Mouse (Mus musculus) frontal cortex, adult 2 months (tissue): ENCODE results near the gene Mfng. TPM values are rescaled to one million over a fixed set of nuclear protein-coding genes. Genes with fewer than 3 reads are reported as not detected.

ENCODE experiments used
- DNase-seq, 2 experiments: peaks; one replicate each; pipeline ENCODE4 v3.0.0; 2022; ENCODE audit warnings: low spot score in 1 of 2; ENCODE audit errors: extremely low spot score in 1 of 2
- polyA plus RNA-seq: library from polyadenylated mRNA; depleted of rRNA; stranded (reverse); fragments of >200 nt; gene quantifications from 2 replicates; pipeline ENCODE4 v1.2.3, GENCODE M21; 2012; rRNA removed

The Mfng gene
- polyA plus RNA-seq, 1 experiment = 7.2 TPM

DNA sequence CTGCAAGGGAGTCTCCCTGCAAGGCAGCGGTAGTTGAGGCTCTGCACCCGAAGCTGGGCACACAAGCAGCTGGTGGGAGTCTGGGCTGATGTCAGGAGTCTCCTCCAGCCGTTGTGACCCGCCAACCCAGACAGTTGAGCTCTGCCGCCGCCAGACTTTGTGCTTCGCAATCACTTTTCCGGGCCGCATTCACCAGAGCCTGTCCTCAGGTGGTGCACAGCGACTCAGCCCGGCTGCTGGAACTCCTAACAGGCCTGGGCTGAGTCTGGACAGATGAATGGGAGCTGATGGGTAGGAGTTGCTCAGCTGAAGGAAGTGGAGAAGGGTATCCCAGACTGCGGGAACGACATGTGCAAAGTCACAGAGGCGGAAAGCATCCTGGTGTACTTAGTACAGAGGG is 53.9 kb downstream of the Mfng start:
- no peak for DNase-seq

DNA sequence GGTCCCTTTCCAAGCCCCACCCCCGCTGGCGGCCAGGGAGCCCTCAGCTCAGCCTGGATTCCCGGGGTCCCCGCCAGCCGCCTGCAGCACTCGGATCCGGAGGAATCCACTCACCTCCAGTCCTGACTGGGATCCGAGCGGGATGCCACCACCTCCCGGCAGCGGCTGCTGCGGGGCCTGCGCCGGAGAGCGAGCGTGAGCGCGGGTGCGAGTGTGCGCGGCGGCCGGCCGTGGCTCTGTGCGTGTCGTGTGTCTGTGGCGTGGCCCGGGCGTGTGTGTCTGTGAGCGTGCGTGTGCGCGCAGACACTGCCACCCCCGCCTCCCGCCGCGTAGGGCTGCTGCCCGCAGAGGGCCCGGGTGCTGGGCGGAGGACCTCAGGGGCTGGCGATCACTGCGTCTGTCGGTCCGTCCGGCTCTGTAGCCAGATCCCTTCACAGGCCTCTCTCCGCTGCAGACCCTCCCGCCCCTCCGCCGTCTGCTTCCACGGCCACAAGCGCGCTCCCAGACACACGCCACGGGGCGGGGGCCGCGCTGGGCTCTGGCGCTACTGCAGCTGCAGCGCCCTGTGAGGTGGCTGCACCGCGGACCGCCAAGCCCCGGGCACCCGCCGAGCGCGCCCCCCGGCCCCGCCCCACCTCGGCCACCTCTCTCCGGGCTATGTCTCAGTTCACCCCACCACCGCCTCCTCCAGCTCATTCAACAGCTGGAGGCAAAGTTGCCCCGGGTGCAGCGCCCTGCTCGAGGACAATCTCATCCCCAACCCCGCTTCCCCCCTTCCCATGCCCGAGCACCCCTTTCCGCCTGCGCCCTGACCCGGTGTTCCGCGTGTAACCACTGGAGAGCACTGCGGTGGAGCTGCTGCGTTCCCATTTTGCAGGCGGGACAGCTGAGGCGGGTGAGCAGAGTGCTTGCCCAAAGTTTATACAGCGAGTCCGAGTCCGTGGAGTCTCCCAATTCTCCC is 54.7 kb downstream of the Mfng start, which contains the start of gene Elfn2:
Elfn2 (minus strand) TSS at position 482 of the 961 bp plus-strand sequence.
- peak in 1 of 2 experiments; percentile 73 for DNase-seq

DNA sequence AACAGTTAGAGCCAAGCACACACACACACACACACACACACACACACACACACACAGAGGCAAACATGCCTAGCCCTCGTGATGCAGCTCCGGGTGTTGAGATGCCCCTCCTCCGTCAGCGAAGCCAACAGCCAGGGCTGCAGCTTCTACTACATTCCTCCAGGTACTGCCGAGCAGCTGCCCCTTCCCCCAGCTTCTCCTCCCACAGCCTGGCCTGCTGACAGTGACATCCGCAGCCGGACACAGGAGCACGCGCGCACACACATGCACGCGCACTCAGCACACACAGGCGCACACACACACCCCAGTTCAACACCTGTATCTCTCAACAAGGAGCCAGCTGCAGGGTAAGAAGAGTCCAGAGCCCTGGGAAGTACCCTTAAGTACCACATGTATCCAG is 56.3 kb downstream of the Mfng start:
- no peak for DNase-seq

DNA sequence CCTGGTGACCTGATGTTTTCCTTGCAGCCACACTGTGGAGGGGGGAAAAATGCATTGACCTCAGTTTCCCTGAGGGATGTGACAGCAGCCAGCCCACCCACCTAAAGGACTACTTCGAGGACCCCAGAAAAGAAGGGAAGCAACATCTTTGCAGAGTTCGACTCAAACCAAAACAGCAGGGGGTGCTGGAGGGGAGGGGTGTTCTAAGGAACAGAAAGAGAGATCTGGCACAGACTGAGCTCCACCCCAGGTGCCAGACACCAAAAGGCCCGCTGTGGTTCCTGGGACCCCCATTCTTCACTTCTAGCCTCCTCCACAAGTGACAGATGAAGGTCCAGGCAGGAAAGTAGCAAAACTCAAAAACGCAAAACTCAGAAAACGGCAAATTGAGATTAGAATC is 57.4 kb downstream of the Mfng start:
- no peak for DNase-seq

DNA sequence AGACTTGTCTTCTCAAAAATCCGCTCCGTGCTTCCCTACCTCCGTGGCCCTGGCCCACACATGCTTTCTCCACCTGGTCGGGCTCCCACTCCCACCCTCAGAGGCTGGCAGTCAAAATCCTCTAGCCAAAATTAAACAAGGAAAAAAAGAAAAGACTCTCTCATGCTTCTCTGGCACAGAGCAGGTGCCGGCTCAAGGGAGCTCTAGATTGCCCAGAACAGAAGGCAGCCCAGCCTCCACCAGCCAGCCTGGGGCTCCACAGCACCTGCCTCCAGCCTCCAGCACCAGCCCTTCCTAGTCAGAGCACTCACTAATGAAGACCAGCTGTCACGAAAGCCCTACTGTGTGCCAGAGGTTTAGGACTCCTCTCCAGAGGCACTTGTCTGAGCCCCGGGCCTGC is 59.5 kb downstream of the Mfng start:
- DNase-seq = no peak

DNA sequence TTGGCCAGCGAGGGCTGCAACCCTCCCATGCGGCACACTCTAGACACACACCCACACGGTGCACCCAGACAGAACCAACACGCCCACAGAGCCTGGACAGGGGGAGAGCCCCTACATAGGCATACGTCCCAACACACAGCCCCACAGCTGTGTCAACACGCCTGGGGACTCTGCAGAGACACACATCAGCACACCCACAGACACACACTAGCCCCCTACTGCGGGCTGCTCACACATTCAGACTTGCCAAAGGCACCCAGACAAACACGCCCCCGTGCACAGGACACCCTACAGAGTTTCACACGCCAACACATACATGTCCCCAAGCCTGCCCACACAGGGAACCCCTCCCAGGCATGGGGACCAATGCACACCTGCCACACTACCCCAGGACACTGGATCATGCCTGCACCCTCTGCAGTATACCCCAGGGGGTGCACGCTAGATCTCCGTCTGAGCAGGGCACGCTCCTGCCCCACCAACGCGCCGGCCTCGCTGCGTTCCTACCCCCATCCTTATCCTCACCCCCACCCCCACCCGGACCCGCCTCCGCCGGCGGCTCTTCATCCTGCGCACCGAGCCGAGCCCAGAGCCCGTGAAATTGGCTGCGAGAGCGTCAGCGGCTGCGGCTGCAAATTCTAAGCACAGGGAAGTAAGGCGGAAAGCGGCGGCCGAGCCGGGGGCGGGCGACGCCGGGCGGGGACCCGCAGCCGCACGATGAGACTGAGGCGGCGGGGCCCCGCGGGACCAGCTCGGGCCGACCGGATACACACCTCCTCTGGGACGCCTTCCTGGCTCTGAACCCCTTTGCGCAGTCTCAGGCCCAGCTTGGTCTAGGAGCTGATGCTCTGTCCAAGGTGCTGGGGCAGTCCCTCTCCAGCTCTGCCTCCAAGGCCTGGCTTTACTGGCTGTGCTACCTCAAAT is 60.7 kb downstream of the Mfng start:
- DNase-seq = peak; percentile 72 to 73

DNA sequence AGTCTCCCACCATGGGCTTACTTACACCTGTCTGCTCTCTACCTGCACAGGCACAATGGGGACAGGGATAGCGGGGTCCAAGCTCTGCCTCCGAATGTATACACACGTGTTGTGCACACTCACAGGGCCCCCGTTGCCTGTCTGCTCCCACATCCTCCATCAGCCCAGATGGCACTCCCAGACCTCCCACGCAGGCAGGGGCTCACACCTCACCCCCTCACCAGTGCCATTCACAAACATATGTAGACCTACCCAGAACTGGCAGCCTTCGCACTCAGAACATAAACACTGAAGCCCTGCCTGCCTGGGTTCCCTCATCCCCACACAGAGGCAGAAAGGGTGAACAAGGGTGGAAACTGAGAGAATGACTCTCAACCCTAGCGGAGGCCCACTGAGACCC is 61.3 kb downstream of the Mfng start:
- peak; percentile 78 to 89 for DNase-seq

DNA sequence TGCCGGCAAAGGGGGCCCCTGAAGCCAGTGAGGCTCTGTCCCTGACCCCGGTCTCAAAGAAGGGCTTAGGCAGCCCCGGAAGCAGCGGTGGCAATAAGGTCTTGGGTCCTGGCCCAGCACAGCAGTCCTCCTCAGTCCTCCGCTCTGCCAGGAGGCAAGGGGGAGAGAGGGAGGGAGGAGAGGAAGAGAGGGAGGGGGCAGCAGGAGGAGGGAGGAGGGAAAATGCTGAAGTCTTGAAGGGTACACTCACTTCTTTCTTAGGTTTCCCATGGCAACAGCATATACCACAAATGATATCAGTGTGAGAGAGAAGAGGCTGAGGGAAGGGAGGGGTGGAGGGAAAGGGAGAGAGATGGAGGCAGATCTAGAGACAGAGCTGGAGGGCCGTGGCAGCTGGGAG is 62.6 kb downstream of the Mfng start:
- DNase-seq = peak in 1 of 2 experiments; percentile 71

DNA sequence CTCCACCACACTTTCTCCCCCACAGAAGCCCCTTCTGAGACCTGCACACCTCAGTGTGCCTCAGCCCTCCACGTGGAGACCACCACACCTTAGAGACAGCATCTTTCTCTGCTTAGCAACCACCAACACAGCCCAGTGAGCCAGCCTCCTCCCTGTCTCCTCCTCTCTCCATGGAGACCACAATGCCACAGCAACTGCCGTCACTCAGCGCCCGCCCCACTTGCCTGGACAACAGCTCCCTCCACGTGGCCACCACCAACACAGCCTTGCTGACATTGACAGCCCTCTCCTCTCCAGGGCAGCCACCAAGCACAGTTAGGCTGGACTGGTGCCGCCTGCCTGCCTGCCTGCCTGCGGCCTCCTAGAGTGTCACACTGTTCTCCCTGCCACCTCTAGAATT is 63.5 kb downstream of the Mfng start:
- DNase-seq = peak; percentile 74 to 78

DNA sequence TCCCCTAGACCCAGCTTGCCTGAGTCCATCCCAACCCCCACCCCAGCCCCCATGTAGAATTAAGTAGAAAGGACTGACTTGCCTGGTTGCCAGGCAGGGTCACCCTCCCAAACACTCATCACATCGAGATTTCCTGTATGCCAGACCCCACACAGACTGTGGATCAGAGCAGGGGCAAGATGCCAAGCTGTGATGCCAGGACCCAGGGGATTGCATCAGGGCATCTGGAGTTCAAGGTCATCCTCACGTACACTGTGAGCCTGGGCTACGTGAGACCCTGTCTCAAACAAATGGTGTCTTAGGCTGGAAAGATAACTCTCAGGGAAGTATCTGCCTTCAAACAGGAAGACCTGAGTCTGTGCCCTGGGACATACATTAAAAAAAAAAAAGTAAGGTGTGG is 66.6 kb downstream of the Mfng start:
- DNase-seq = no peak

Other genes starting within 250 kb of the Mfng start
- gene C1qtnf6, start 242.1 kb downstream of the Mfng start, polyA plus RNA-seq = 4.7 and 4.9 TPM in 2 replicates
- 18.5 and 24.4 TPM in 2 replicates for gene Sstr3, start 228.8 kb downstream of the Mfng start, polyA plus RNA-seq
- gene Rac2, start 200.7 kb downstream of the Mfng start, polyA plus RNA-seq = 2.7 and 4.7 TPM in 2 replicates
- 14.7 and 16.9 TPM in 2 replicates for gene Cyth4, start 176.4 kb downstream of the Mfng start, polyA plus RNA-seq
- 64.9 and 68.2 TPM in 2 replicates for gene Elfn2, start 54.7 kb downstream of the Mfng start, polyA plus RNA-seq
- 11.2 and 12.0 TPM in 2 replicates for gene Card10, start 29.6 kb upstream of the Mfng start, polyA plus RNA-seq
- gene Cdc42ep1, start 69.1 kb upstream of the Mfng start, polyA plus RNA-seq = 18.5 and 20.1 TPM in 2 replicates
- gene Lgals2, start 82.1 kb upstream of the Mfng start, polyA plus RNA-seq = 0.74 and 2.0 TPM in 2 replicates
- 69.5 and 70.8 TPM in 2 replicates for gene Gga1, start 103.7 kb upstream of the Mfng start, polyA plus RNA-seq
- gene Gm49510, start 126.2 kb upstream of the Mfng start, polyA plus RNA-seq = 0.24 TPM in 1 of 2 replicates, not detected in the other
- gene Sh3bp1, start 126.3 kb upstream of the Mfng start, polyA plus RNA-seq = 27.2 and 29.0 TPM in 2 replicates
- 219 and 227 TPM in 2 replicates for gene Pdxp, start 140.4 kb upstream of the Mfng start, polyA plus RNA-seq
- gene Lgals1, start 153.2 kb upstream of the Mfng start, polyA plus RNA-seq = 48.2 and 56.0 TPM in 2 replicates
- 35.8 and 37.4 TPM in 2 replicates for gene Nol12, start 161.5 kb upstream of the Mfng start, polyA plus RNA-seq
- gene Triobp, start 174.2 kb upstream of the Mfng start, polyA plus RNA-seq = 11.7 and 13.9 TPM in 2 replicates